Mouse (Mus musculus): Measurements from ENCODE around the gene Ubash3b. TPM values are rescaled to one million over a fixed set of nuclear protein-coding genes. Genes with fewer than 3 reads are reported as not detected.
A peak's percentile ranks its signal among the peaks of the same experiment; 100 is the strongest.

The Ubash3b gene
- total RNA-seq, 1 experiment = 2.8 TPM

DNA sequence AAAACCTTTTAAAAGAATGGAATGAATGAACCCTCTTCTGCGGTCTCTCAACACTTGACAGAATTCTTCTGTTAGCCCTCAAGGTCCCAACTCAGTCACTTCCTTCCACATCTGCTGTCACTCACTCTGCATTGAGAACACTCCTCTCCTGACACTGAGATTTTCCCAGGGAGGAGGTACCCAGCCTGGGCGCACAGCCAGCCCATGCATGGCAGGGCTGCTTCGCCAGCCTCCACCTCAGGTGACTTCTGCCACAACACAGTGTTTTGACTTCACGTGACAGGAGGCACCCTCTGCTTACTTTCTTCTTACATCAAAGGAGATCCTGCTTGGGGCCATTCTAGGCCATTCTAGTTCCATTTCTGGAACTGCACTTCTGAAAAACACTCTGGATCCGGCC, 80.6 kb downstream of the Ubash3b start:
- H3K4me1 ChIP-seq (ENCODE audit: control insufficient read depth in 2 of 2, insufficient read depth in 2 of 2, low read length in 2 of 2, poor library complexity in 1 of 2) = no peaks in the 10 kb centered on the region
- no peak overlapping the region for H3K27ac ChIP-seq (ENCODE audit: insufficient read depth, low read depth, low read length, poor library complexity, severe bottlenecking)

DNA sequence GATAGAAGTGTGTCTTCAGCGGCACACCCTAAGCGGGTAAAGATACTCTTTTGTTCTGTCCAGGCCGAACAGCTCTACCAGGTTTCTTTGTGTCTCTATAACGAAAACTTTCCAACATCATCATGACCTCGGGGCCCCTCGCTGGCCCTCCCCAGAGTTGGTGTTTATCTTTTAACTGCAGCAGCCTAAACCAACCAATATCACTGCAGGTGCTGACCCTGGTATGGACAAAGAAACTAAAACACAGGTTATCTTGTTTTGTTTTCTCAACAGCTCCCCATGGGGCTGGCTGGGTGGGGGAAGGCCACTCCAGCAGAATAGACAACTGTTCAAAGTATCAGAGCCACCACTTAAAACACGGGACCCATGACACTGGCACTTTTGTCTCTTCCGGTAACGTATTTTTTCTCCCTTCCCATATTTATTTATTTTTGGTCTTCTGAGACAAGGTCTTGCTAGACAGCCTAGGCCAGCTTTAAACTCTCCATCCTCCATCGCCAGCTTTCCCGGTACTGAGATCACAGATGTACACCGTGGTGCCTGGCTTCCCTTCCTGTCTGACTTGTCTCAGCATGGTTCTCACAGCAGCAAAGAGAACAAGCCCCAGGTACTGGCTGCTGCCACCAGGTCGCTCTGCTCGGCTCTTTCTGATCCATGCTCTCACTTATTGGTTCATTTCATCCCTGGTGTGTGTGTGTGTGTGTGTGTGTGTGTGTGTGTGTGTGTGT, 81.9 kb downstream of the Ubash3b start:
- Histone ChIP-seq H3K9ac (ENCODE audit: insufficient read depth, low read depth, low read length, poor library complexity, severe bottlenecking) (no peak overlapping the region), H3K4me1 (ENCODE audit: control insufficient read depth in 2 of 2, insufficient read depth in 2 of 2, low read length in 2 of 2, poor library complexity in 1 of 2) (no peaks in the 10 kb centered on the region), H3K9me3 (ENCODE audit: control insufficient read depth, insufficient read depth, low read depth, low read length) (no peaks in the 10 kb centered on the region), H3K4me3 (ENCODE audit: insufficient read depth in 1 of 2, low read depth in 1 of 2, low read length in 2 of 2, poor library complexity in 1 of 2, severe bottlenecking in 1 of 2) (no peak overlapping the region), H3K27ac (ENCODE audit: insufficient read depth, low read depth, low read length, poor library complexity, severe bottlenecking) (no peak overlapping the region), H3K36me3 (ENCODE audit: control insufficient read depth, insufficient read depth, low read length, poor library complexity, severe bottlenecking) (no peaks in the 10 kb centered on the region)
- no peak for DNase-seq (ENCODE audit: low read depth, low spot score)
- no peak for TF ChIP-seq ZC3H11A (IDR thresholded peaks at IDR 0.05; ENCODE audit: borderline replicate concordance, low read depth, low read length)
- TF ChIP-seq HCFC1 (IDR thresholded peaks at IDR 0.05; ENCODE audit: borderline replicate concordance, insufficient read depth, low read length) = no peak
- in situ Hi-C loops (cut with MboI; ENCODE audit: low sequenced_read_pairs in 2 of 2, unreplicated experiment in 2 of 2) = no loop called here

More for the DNA sequence above, 80.6 kb downstream of the Ubash3b start:
- Histone ChIP-seq H3K36me3 (ENCODE audit: control insufficient read depth, insufficient read depth, low read length, poor library complexity, severe bottlenecking) (no peaks in the 10 kb centered on the region), H3K9me3 (ENCODE audit: control insufficient read depth, insufficient read depth, low read depth, low read length) (no peaks in the 10 kb centered on the region), H3K9ac (ENCODE audit: insufficient read depth, low read depth, low read length, poor library complexity, severe bottlenecking) (no peak overlapping the region), H3K4me3 (ENCODE audit: insufficient read depth in 1 of 2, low read depth in 1 of 2, low read length in 2 of 2, poor library complexity in 1 of 2, severe bottlenecking in 1 of 2) (no peak overlapping the region)
- in situ Hi-C loops (cut with MboI; ENCODE audit: low sequenced_read_pairs in 2 of 2, unreplicated experiment in 2 of 2) = no loop called here
- DNase-seq (ENCODE audit: low read depth, low spot score) = no peak
- TF ChIP-seq HCFC1 (IDR thresholded peaks at IDR 0.05; ENCODE audit: borderline replicate concordance, insufficient read depth, low read length) (no peak), ZNF384 (IDR thresholded peaks at IDR 0.05; ENCODE audit: low read depth, low read length) (no peak), ZC3H11A (IDR thresholded peaks at IDR 0.05; ENCODE audit: borderline replicate concordance, low read depth, low read length) (no peak), MAFK (IDR thresholded peaks at IDR 0.05; ENCODE audit: insufficient read depth, low read depth, low read length) (no peak), CHD2 (IDR thresholded peaks at IDR 0.05; ENCODE audit: low read depth, low read length) (no peak)

DNA sequence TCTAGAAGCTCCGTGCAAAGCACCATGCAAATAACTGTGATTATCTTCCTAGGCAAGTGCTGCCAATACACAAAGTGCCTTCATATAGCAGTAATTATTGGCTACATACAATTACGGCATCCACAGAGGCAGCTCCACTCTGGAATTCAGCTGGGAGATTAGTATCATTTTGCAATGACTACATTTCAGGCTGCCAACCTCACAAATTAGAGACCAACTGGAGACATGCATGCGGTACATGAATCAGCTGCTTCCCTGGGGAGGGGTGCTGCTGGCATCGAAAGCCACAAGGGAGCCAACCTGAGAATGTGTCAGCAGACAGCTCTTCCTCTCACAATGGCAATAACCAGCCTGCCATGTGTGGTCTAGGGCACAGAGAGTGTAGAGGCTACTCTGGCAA, 83.3 kb downstream of the Ubash3b start:
- H3K4me1 ChIP-seq (ENCODE audit: control insufficient read depth in 2 of 2, insufficient read depth in 2 of 2, low read length in 2 of 2, poor library complexity in 1 of 2) = no peaks in the 10 kb centered on the region
- H3K9ac ChIP-seq (ENCODE audit: insufficient read depth, low read depth, low read length, poor library complexity, severe bottlenecking) = no peak overlapping the region
- H3K4me3 ChIP-seq (ENCODE audit: insufficient read depth in 1 of 2, low read depth in 1 of 2, low read length in 2 of 2, poor library complexity in 1 of 2, severe bottlenecking in 1 of 2) = no peak overlapping the region
- in situ Hi-C loops (cut with MboI; ENCODE audit: low sequenced_read_pairs in 2 of 2, unreplicated experiment in 2 of 2) = no loop called here
- H3K9me3 ChIP-seq (ENCODE audit: control insufficient read depth, insufficient read depth, low read depth, low read length) = no peaks in the 10 kb centered on the region
- no peak overlapping the region for H3K27ac ChIP-seq (ENCODE audit: insufficient read depth, low read depth, low read length, poor library complexity, severe bottlenecking)
- TF ChIP-seq ZNF384 (IDR thresholded peaks at IDR 0.05; ENCODE audit: low read depth, low read length) (no peak), CHD2 (IDR thresholded peaks at IDR 0.05; ENCODE audit: low read depth, low read length) (no peak), ZC3H11A (IDR thresholded peaks at IDR 0.05; ENCODE audit: borderline replicate concordance, low read depth, low read length) (no peak), HCFC1 (IDR thresholded peaks at IDR 0.05; ENCODE audit: borderline replicate concordance, insufficient read depth, low read length) (no peak), MAFK (IDR thresholded peaks at IDR 0.05; ENCODE audit: insufficient read depth, low read depth, low read length) (no peak)
- DNase-seq (ENCODE audit: low read depth, low spot score) = no peak
- no peaks in the 10 kb centered on the region for H3K36me3 ChIP-seq (ENCODE audit: control insufficient read depth, insufficient read depth, low read length, poor library complexity, severe bottlenecking)

DNA sequence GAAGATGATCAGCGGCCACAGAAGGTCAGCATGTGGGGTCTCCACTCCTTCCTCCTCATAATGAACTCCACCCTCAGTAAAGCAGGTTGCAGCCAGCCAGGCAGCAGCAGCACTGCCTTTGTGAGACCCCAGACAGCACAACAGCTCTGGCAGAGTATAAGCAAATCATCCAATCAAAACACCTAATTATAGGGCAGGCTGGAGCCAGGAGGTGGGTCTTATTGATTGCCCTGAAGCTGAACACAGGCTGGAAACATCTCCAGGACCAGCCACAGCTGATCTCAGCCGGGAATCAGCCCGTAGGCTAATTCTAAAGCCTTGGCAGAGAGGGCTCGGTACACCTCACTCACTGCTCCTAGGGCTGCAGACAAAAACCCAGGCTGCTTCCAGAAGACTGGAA, 85.3 kb downstream of the Ubash3b start:
- DNase-seq (ENCODE audit: low read depth, low spot score) = no peak
- Histone ChIP-seq H3K9me3 (ENCODE audit: control insufficient read depth, insufficient read depth, low read depth, low read length) (no peaks in the 10 kb centered on the region), H3K36me3 (ENCODE audit: control insufficient read depth, insufficient read depth, low read length, poor library complexity, severe bottlenecking) (no peaks in the 10 kb centered on the region), H3K27ac (ENCODE audit: insufficient read depth, low read depth, low read length, poor library complexity, severe bottlenecking) (no peak overlapping the region), H3K4me1 (ENCODE audit: control insufficient read depth in 2 of 2, insufficient read depth in 2 of 2, low read length in 2 of 2, poor library complexity in 1 of 2) (no peaks in the 10 kb centered on the region), H3K4me3 (ENCODE audit: insufficient read depth in 1 of 2, low read depth in 1 of 2, low read length in 2 of 2, poor library complexity in 1 of 2, severe bottlenecking in 1 of 2) (no peak overlapping the region), H3K9ac (ENCODE audit: insufficient read depth, low read depth, low read length, poor library complexity, severe bottlenecking) (no peak overlapping the region)
- in situ Hi-C loops (cut with MboI; ENCODE audit: low sequenced_read_pairs in 2 of 2, unreplicated experiment in 2 of 2) = no loop called here
- no peak for TF ChIP-seq ZNF384 (IDR thresholded peaks at IDR 0.05; ENCODE audit: low read depth, low read length)
- TF ChIP-seq MAFK (IDR thresholded peaks at IDR 0.05; ENCODE audit: insufficient read depth, low read depth, low read length) = no peak
- no peak for TF ChIP-seq HCFC1 (IDR thresholded peaks at IDR 0.05; ENCODE audit: borderline replicate concordance, insufficient read depth, low read length)
- TF ChIP-seq ZC3H11A (IDR thresholded peaks at IDR 0.05; ENCODE audit: borderline replicate concordance, low read depth, low read length) = no peak
- TF ChIP-seq CHD2 (IDR thresholded peaks at IDR 0.05; ENCODE audit: low read depth, low read length) = no peak

DNA sequence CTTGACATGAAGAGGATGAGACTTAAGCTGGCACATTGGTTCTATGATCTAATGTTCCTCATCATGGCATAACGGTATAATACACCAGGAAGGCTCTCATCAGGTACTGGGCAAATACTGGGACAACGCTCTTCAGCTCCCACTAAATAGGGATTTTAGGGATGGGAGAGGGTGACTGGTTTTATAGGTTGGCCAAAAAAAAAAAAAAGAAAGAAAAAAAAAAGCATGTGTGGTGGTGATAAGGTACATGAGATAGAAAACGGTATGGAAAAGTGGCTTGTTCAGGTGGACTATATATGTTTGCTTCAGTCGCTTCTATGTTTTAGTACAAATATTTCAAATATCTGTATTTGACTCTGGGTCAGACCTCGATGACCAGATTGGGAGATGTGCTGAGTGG, 86.0 kb downstream of the Ubash3b start:
- Histone ChIP-seq H3K36me3 (ENCODE audit: control insufficient read depth, insufficient read depth, low read length, poor library complexity, severe bottlenecking) (no peaks in the 10 kb centered on the region), H3K9me3 (ENCODE audit: control insufficient read depth, insufficient read depth, low read depth, low read length) (no peaks in the 10 kb centered on the region), H3K4me3 (ENCODE audit: insufficient read depth in 1 of 2, low read depth in 1 of 2, low read length in 2 of 2, poor library complexity in 1 of 2, severe bottlenecking in 1 of 2) (no peak overlapping the region), H3K27ac (ENCODE audit: insufficient read depth, low read depth, low read length, poor library complexity, severe bottlenecking) (no peak overlapping the region), H3K4me1 (ENCODE audit: control insufficient read depth in 2 of 2, insufficient read depth in 2 of 2, low read length in 2 of 2, poor library complexity in 1 of 2) (no peaks in the 10 kb centered on the region), H3K9ac (ENCODE audit: insufficient read depth, low read depth, low read length, poor library complexity, severe bottlenecking) (no peak overlapping the region)
- in situ Hi-C loops (cut with MboI; ENCODE audit: low sequenced_read_pairs in 2 of 2, unreplicated experiment in 2 of 2) = no loop called here
- no peak for DNase-seq (ENCODE audit: low read depth, low spot score)
- TF ChIP-seq MAFK (IDR thresholded peaks at IDR 0.05; ENCODE audit: insufficient read depth, low read depth, low read length) = no peak
- TF ChIP-seq CHD2 (IDR thresholded peaks at IDR 0.05; ENCODE audit: low read depth, low read length) = no peak
- TF ChIP-seq HCFC1 (IDR thresholded peaks at IDR 0.05; ENCODE audit: borderline replicate concordance, insufficient read depth, low read length) = no peak
- TF ChIP-seq ZNF384 (IDR thresholded peaks at IDR 0.05; ENCODE audit: low read depth, low read length) = peak; percentile 61; the same call in 1 of the 2 replicates
- TF ChIP-seq ZC3H11A (IDR thresholded peaks at IDR 0.05; ENCODE audit: borderline replicate concordance, low read depth, low read length) = no peak
